ENCODE assay signal across 16 mouse cellular contexts in the genomic region with DNA sequence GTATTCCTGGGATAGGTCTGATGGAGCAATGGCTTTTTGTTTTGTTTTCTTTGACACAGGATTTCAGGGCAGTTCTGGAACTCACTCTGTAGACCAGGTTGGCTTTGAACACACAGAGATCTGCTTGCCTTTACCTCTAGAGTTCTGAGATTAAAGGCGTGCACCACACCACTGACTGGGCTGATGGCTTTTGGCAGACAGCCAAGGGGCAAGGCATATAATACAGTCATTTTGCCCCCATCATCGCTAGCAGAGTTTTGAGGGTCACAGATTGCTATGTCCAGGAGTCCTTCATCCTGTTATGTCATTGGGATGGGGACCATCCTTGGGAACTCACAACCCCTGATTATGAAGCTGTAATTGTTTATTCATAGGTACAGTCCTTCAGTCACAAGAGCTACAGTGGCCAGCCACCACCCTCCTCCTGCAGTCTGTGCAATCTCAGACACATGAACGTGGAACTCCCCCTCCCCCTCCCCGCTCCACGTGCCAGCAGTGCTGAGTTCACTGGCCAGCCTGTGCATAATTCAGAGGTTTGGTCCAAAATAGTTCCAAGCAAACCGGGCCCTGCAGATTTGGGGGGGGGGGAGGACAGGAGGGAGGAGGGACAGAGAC. TPM values are rescaled to one million over a fixed set of nuclear protein-coding genes. Genes with fewer than 3 reads are reported as not detected.
DNase-seq lines count a peak whose midpoint lies in the region; ATAC-seq and TF ChIP-seq lines count a peak whose summit lies in the region.
"Had no signal": no experiment of that assay in that cellular context is flagged by ENCODE, and none has a peak within 500 bp of the region (broad histone marks: within the 10 kb centered on the region; RNA-seq: fewer than 3 reads in every experiment).

No protein-coding gene starts in this region.

- H3K27ac ChIP-seq in heart, embryonic 12.5 days (ENCODE audit: poor library complexity, severe bottlenecking), result peak overlapping the region; percentile 23; the same call in 1 of the 2 replicates
- H3K27ac ChIP-seq in lung, embryonic 15.5 days, result no peak overlapping the region
- H3K27ac ChIP-seq in stomach, postnatal 0 days (replicated peaks), result no peak overlapping the region
- no peak overlapping the region for H3K27ac ChIP-seq in cerebellum, adult 2 months (ENCODE audit: insufficient read depth, low read length)
- H3K27ac ChIP-seq: embryonic facial prominence, embryonic 10.5 days; hindbrain, embryonic 15.5 days; limb, embryonic 15.5 days; macrophage; midbrain, embryonic 13.5 days had no signal

- H3K36me3 ChIP-seq in heart, embryonic 12.5 days, result no peaks in the 10 kb centered on the region
- no peaks in the 10 kb centered on the region for H3K36me3 ChIP-seq in lung, embryonic 15.5 days
- H3K36me3 ChIP-seq in stomach, postnatal 0 days (ENCODE audit: control insufficient read depth, insufficient read depth, low read length), result no peaks in the 10 kb centered on the region
- H3K36me3 ChIP-seq: embryonic facial prominence, embryonic 10.5 days; hindbrain, embryonic 15.5 days; limb, embryonic 15.5 days; midbrain, embryonic 13.5 days had no signal

- peaks cover 16% of the 10 kb centered on the region; the same call in 1 of the 2 replicates for H3K4me1 ChIP-seq in heart, embryonic 12.5 days (replicated peaks)
- H3K4me1 ChIP-seq in lung, embryonic 15.5 days, result peaks cover 7% of the 10 kb centered on the region; the same call in 1 of the 2 replicates
- H3K4me1 ChIP-seq in stomach, postnatal 0 days (replicated peaks; ENCODE audit: control insufficient read depth, insufficient read depth), result 0 out of 2 replicates have a peak, but pooled peaks cover 2% of the 10 kb centered on the region
- no peaks in the 10 kb centered on the region for H3K4me1 ChIP-seq in cerebellum, adult 2 months (ENCODE audit: control insufficient read depth, insufficient read depth, low read length)
- H3K4me1 ChIP-seq: limb, embryonic 15.5 days had no signal

- H3K4me3 ChIP-seq in heart, embryonic 12.5 days, result no peak overlapping the region
- no peak overlapping the region for H3K4me3 ChIP-seq in lung, embryonic 15.5 days
- no peak overlapping the region for H3K4me3 ChIP-seq in stomach, postnatal 0 days (ENCODE audit: low read depth, low read length)
- H3K4me3 ChIP-seq in cerebellum, adult 2 months (replicated peaks; ENCODE audit: insufficient read depth, low read depth, low read length), result no peak overlapping the region
- H3K4me3 ChIP-seq: embryonic facial prominence, embryonic 10.5 days; hindbrain, embryonic 15.5 days; limb, embryonic 15.5 days; midbrain, embryonic 13.5 days had no signal

- H3K9me3 ChIP-seq in heart, embryonic 12.5 days (replicated peaks), result no peaks in the 10 kb centered on the region
- no peaks in the 10 kb centered on the region for H3K9me3 ChIP-seq in lung, embryonic 15.5 days
- H3K9me3 ChIP-seq in stomach, postnatal 0 days (ENCODE audit: control insufficient read depth, low read length), result no peaks in the 10 kb centered on the region
- H3K9me3 ChIP-seq: embryonic facial prominence, embryonic 10.5 days; hindbrain, embryonic 15.5 days; limb, embryonic 15.5 days; midbrain, embryonic 13.5 days had no signal

- no peak overlapping the region for H3K9ac ChIP-seq in heart, embryonic 12.5 days
- no peak overlapping the region for H3K9ac ChIP-seq in lung, embryonic 15.5 days
- H3K9ac ChIP-seq in stomach, postnatal 0 days (ENCODE audit: low read length), result no peak overlapping the region
- H3K9ac ChIP-seq: hindbrain, embryonic 15.5 days; limb, embryonic 15.5 days; midbrain, embryonic 13.5 days had no signal

- 31% methylated on average over 6 of the region's 6 CpGs for WGBS in heart, embryonic 12.5 days
- 25% methylated on average over 6 of the region's 6 CpGs for WGBS in lung, embryonic 15.5 days
- WGBS in stomach, postnatal 0 days, result 28% methylated on average over 6 of the region's 6 CpGs
- WGBS in cerebellum, adult 2 months, result 31% methylated on average over 6 of the region's 6 CpGs

- no peak for TF ChIP-seq EP300 in stomach, postnatal 0 days (optimal IDR thresholded peaks at IDR 0.05)

- peaks cover 11% of the 10 kb centered on the region; the same call in 1 of the 2 replicates for H3K27me3 ChIP-seq in heart, embryonic 12.5 days (replicated peaks)
- H3K27me3 ChIP-seq in lung, embryonic 15.5 days, result no peaks in the 10 kb centered on the region; the same call in 1 of the 2 replicates
- H3K27me3 ChIP-seq in stomach, postnatal 0 days (ENCODE audit: control insufficient read depth, insufficient read depth, low read length), result no peaks in the 10 kb centered on the region
- no peaks in the 10 kb centered on the region for H3K27me3 ChIP-seq in cerebellum, adult 2 months (ENCODE audit: control insufficient read depth, insufficient read depth, low read length)
- H3K27me3 ChIP-seq: limb, embryonic 15.5 days; midbrain, embryonic 13.5 days had no signal

- no peak for DNase-seq in heart, adult 9 months (ENCODE audit: low spot score in 2 of 2)
- DNase-seq in lung, postnatal 14 days, result no peak
- DNase-seq in kidney, postnatal 14 days, result peak; percentile 29
- DNase-seq in stomach, postnatal 0 days (ENCODE audit: low spot score), result peak; percentile 40
- no peak for DNase-seq in cerebellum, adult 2 months
- no peak for DNase-seq in gastrocnemius, postnatal 10 days
- DNase-seq: right cerebral cortex, postnatal 14 days; thymus, postnatal 25 days had no signal

- TF ChIP-seq POLR2A in cerebellum, adult 2 months (IDR thresholded peaks at IDR 0.05; ENCODE audit: borderline replicate concordance, insufficient read depth, low read length), result no peak

- no peak overlapping the region for H3K4me2 ChIP-seq in heart, embryonic 12.5 days
- no peak overlapping the region for H3K4me2 ChIP-seq in lung, embryonic 15.5 days
- H3K4me2 ChIP-seq in stomach, postnatal 0 days (replicated peaks; ENCODE audit: low read depth), result no peak overlapping the region
- H3K4me2 ChIP-seq: hindbrain, embryonic 15.5 days; limb, embryonic 15.5 days; midbrain, embryonic 13.5 days had no signal

- no peak for TF ChIP-seq CTCF in stomach, postnatal 0 days (IDR thresholded peaks at IDR 0.05; ENCODE audit: low read depth)
- TF ChIP-seq CTCF in cerebellum, adult 2 months (IDR thresholded peaks at IDR 0.05; ENCODE audit: borderline replicate concordance, insufficient read depth, low read depth, low read length), result no peak

- 0 out of 2 replicates have a peak, but pooled peaks have one; percentile 56 for ATAC-seq in heart, embryonic 12.5 days (ENCODE audit: insufficient number of reproducible peaks, low FRiP score)
- 0 out of 2 replicates have a peak, but pooled peaks have one; percentile 11 for ATAC-seq in lung, embryonic 15.5 days (ENCODE audit: borderline replicate concordance, extremely low read depth, low FRiP score, low TSS enrichment)
- no peak for ATAC-seq in stomach, postnatal 0 days (ENCODE audit: low FRiP score, low TSS enrichment)
- ATAC-seq: CD4-positive, CD25-positive, alpha-beta regulatory T cell, adult 4 months; midbrain, embryonic 13.5 days had no signal

RNA-seq across cellular contexts. Expression of a gene that starts 31.7 kb away (rescaled TPM):
- 0.87 and 1.4 TPM in 2 replicates for polyA plus RNA-seq in heart, embryonic 12.5 days (2016; fragmentation: Nextera tagmentation; extraction: Ambion mirVana)
- polyA plus RNA-seq in lung, embryonic 15.5 days (2015; fragmentation: Nextera tagmentation; extraction: Ambion mirVana), result 1.4 and 1.8 TPM in 2 replicates
- polyA plus RNA-seq in stomach, postnatal 0 days (2015; fragmentation: Nextera tagmentation; extraction: Ambion mirVana), result 1.4 and 1.9 TPM in 2 replicates
- 16.7 and 19.2 TPM in 2 replicates for polyA plus RNA-seq in cerebellum, adult 2 months (2012; rRNA removed)
- total RNA-seq in gastrocnemius, postnatal 10 days (2021), result under 1 TPM; 0.31 to 0.93 TPM
- polyA plus RNA-seq: CD4-positive, CD25-positive, alpha-beta regulatory T cell, adult 4 months; macrophage had no signal

RNA-seq across cellular contexts. Expression of a gene that starts 49.8 kb away (rescaled TPM):
- polyA plus RNA-seq in heart, embryonic 12.5 days (2016; fragmentation: Nextera tagmentation; extraction: Ambion mirVana), result 46.9 and 50.4 TPM in 2 replicates
- 56.8 and 59.9 TPM in 2 replicates for polyA plus RNA-seq in lung, embryonic 15.5 days (2015; fragmentation: Nextera tagmentation; extraction: Ambion mirVana)
- polyA plus RNA-seq in stomach, postnatal 0 days (2015; fragmentation: Nextera tagmentation; extraction: Ambion mirVana), result 45.9 and 52.3 TPM in 2 replicates
- polyA plus RNA-seq in cerebellum, adult 2 months (2012; rRNA removed), result 58.8 and 63.2 TPM in 2 replicates
- 10 to 100 TPM; 41.5 to 49.7 TPM for total RNA-seq in gastrocnemius, postnatal 10 days (2021)

RNA-seq across cellular contexts. Expression of a gene that starts 50.0 kb away (rescaled TPM):
- polyA plus RNA-seq in heart, embryonic 12.5 days (2016; fragmentation: Nextera tagmentation; extraction: Ambion mirVana), result 94.1 and 95.2 TPM in 2 replicates
- 147 and 150 TPM in 2 replicates for polyA plus RNA-seq in lung, embryonic 15.5 days (2015; fragmentation: Nextera tagmentation; extraction: Ambion mirVana)
- polyA plus RNA-seq in stomach, postnatal 0 days (2015; fragmentation: Nextera tagmentation; extraction: Ambion mirVana), result 36.8 and 42.3 TPM in 2 replicates
- polyA plus RNA-seq in cerebellum, adult 2 months (2012; rRNA removed), result 58.3 and 63.6 TPM in 2 replicates
- 10 to 100 TPM; 34.9 to 45.5 TPM for total RNA-seq in gastrocnemius, postnatal 10 days (2021)

RNA-seq across cellular contexts. Expression of a gene that starts 53.2 kb away (rescaled TPM):
- 6.4 and 8.6 TPM in 2 replicates for polyA plus RNA-seq in heart, embryonic 12.5 days (2016; fragmentation: Nextera tagmentation; extraction: Ambion mirVana)
- polyA plus RNA-seq in lung, embryonic 15.5 days (2015; fragmentation: Nextera tagmentation; extraction: Ambion mirVana), result 13.8 and 15.2 TPM in 2 replicates
- 1.1 and 1.3 TPM in 2 replicates for polyA plus RNA-seq in stomach, postnatal 0 days (2015; fragmentation: Nextera tagmentation; extraction: Ambion mirVana)
- 0.05 and 0.10 TPM in 2 replicates for polyA plus RNA-seq in cerebellum, adult 2 months (2012; rRNA removed)
- total RNA-seq in gastrocnemius, postnatal 10 days (2021), result 1 to 10 TPM; 4.0 to 5.7 TPM

Comparison
In these comparisons a context has a peak if more than half of its experiments do, and no peak if none do; other contexts are left out.
1. DNase-seq: peak in kidney, postnatal 14 days (single experiment) and stomach, postnatal 0 days (single experiment); none in heart, adult 9 months (0 of 2), lung, postnatal 14 days (single experiment), cerebellum, adult 2 months (0 of 2) and gastrocnemius, postnatal 10 days (single experiment).